Mouse (Mus musculus): Measurements from ENCODE around the gene Heatr6. TPM values are rescaled to one million over a fixed set of nuclear protein-coding genes. Genes with fewer than 3 reads are reported as not detected.

Gene Heatr6
- total and polyA plus RNA-seq, 2 experiments from 2014 or later = 24.6 to 26.2 TPM

DNA sequence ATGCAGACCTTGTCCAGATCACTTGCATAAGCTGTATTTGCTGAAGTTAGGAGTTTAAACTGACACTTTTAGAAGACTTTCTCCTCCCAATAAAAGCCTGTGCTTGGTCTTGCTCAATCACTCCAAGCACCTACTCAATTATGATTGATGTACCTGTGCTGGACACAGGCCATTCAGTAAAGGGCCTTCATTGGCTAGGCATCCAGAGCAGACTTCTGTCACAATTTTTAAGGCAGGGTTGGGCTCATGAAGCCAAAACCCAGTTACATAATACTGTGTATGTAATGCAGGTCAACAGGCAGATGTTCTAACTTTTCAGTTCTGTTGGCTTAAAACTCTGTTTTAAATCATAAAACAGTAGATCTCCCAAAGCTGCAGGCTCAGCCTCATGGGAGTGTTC lies 32.7 kb upstream of the Heatr6 start:
- Histone ChIP-seq H3K27me3 (ENCODE audit: insufficient read depth, low read length) (no peaks in the 10 kb centered on the region), H3K9ac (replicated peaks; ENCODE audit: low read length) (no peak overlapping the region), H3K9me3 (ENCODE audit: low read length) (no peaks in the 10 kb centered on the region), H3K27ac (no peak overlapping the region), H3K4me2 (ENCODE audit: low read depth, low read length) (no peak overlapping the region), H3K4me1 (ENCODE audit: insufficient read depth, low read length) (no peaks in the 10 kb centered on the region), H3K4me3 (ENCODE audit: low read length) (no peak overlapping the region), H3K36me3 (ENCODE audit: insufficient read depth, low read length) (no peaks in the 10 kb centered on the region)
- ATAC-seq (no peak), DNase-seq (ENCODE audit: low spot score) (no peak)
- no peak for TF ChIP-seq CTCF (IDR thresholded peaks at IDR 0.05; ENCODE audit: low read depth)

GRCm38 (mm10) chr11:83728757-83729432 lies 24.6 kb upstream of the Heatr6 start:
- peak; percentile 63 for TF ChIP-seq CTCF (IDR thresholded peaks at IDR 0.05; ENCODE audit: low read depth)
- DNase-seq (ENCODE audit: low spot score) (peak; percentile 31), ATAC-seq (no peak)
- Histone ChIP-seq H3K9ac (replicated peaks; ENCODE audit: low read length) (no peak overlapping the region), H3K36me3 (ENCODE audit: insufficient read depth, low read length) (no peaks in the 10 kb centered on the region), H3K4me3 (ENCODE audit: low read length) (no peak overlapping the region), H3K4me1 (ENCODE audit: insufficient read depth, low read length) (no peaks in the 10 kb centered on the region), H3K9me3 (ENCODE audit: low read length) (peaks cover 2% of the 10 kb centered on the region; the same call in 1 of the 2 replicates), H3K27me3 (ENCODE audit: insufficient read depth, low read length) (no peaks in the 10 kb centered on the region), H3K27ac (no peak overlapping the region), H3K4me2 (ENCODE audit: low read depth, low read length) (no peak overlapping the region)
- WGBS = 71% methylated on average over 3 of the region's 3 CpGs

GRCm38 (mm10) chr11:83731116-83731515 lies 22.4 kb upstream of the Heatr6 start:
- Histone ChIP-seq H3K27ac (no peak overlapping the region), H3K4me3 (ENCODE audit: low read length) (no peak overlapping the region), H3K4me2 (ENCODE audit: low read depth, low read length) (no peak overlapping the region), H3K27me3 (ENCODE audit: insufficient read depth, low read length) (no peaks in the 10 kb centered on the region), H3K9me3 (ENCODE audit: low read length) (peaks cover 3% of the 10 kb centered on the region; the same call in 1 of the 2 replicates), H3K36me3 (ENCODE audit: insufficient read depth, low read length) (no peaks in the 10 kb centered on the region), H3K9ac (replicated peaks; ENCODE audit: low read length) (no peak overlapping the region), H3K4me1 (ENCODE audit: insufficient read depth, low read length) (no peaks in the 10 kb centered on the region)
- DNase-seq (ENCODE audit: low spot score) (no peak), ATAC-seq (no peak)
- no peak for TF ChIP-seq CTCF (IDR thresholded peaks at IDR 0.05; ENCODE audit: low read depth)
- WGBS = 96% methylated on average over 1 of the region's 1 CpGs

DNA sequence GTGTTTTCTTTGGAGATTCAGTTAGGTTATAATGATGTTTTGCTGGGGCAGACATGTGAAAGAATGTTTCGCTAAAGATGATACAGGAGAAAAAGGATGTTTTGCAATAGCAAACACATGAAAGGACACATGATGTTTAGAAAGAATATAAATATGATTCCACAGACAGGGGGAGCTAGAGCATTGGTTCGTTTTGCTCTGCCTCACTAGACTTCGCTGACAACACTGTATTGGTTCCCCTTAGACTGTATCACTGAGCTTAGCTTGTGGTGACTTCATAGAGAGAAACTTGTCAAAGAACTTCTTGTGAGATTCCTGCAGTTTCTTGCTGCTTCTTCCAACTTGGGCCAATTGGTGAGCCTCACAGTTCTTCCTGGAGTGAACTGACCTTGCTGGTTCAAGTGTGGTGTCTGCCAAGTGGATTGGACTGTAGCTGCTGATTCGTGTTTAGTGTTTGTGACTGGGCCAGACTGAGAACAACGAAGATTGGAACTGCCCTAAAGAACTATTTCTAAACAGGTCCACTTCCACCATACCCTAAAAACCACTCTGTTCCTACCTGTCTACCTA lies 20.3 kb upstream of the Heatr6 start:
- DNase-seq (ENCODE audit: low spot score) (no peak), ATAC-seq (no peak)
- H3K4me1 ChIP-seq (ENCODE audit: insufficient read depth, low read length) = no peaks in the 10 kb centered on the region
- no peak overlapping the region for H3K4me3 ChIP-seq (ENCODE audit: low read length)
- no peaks in the 10 kb centered on the region for H3K36me3 ChIP-seq (ENCODE audit: insufficient read depth, low read length)
- no peak overlapping the region for H3K4me2 ChIP-seq (ENCODE audit: low read depth, low read length)
- H3K9me3 ChIP-seq (ENCODE audit: low read length) = peaks cover 3% of the 10 kb centered on the region; the same call in 1 of the 2 replicates
- 81% methylated on average over 5 of the region's 5 CpGs for WGBS
- H3K9ac ChIP-seq (replicated peaks; ENCODE audit: low read length) = no peak overlapping the region
- TF ChIP-seq CTCF (IDR thresholded peaks at IDR 0.05; ENCODE audit: low read depth) = no peak
- no peaks in the 10 kb centered on the region for H3K27me3 ChIP-seq (ENCODE audit: insufficient read depth, low read length)
- no peak overlapping the region for H3K27ac ChIP-seq

- H3K27me3 ChIP-seq (ENCODE audit: insufficient read depth, low read length) = no peaks in the 10 kb centered on the region
- no peak for TF ChIP-seq CTCF (IDR thresholded peaks at IDR 0.05; ENCODE audit: low read depth)
- H3K9me3 ChIP-seq (ENCODE audit: low read length) = peaks cover 3% of the 10 kb centered on the region; the same call in 1 of the 2 replicates
- no peak for ATAC-seq
- DNase-seq (ENCODE audit: low spot score) = no peak
- H3K4me3 ChIP-seq (ENCODE audit: low read length) = no peak overlapping the region
- no peak overlapping the region for H3K4me2 ChIP-seq (ENCODE audit: low read depth, low read length)
- H3K4me1 ChIP-seq (ENCODE audit: insufficient read depth, low read length) = no peaks in the 10 kb centered on the region
- H3K9ac ChIP-seq (replicated peaks; ENCODE audit: low read length) = no peak overlapping the region
- H3K36me3 ChIP-seq (ENCODE audit: insufficient read depth, low read length) = no peaks in the 10 kb centered on the region
- WGBS = 88% methylated on average over 1 of the region's 1 CpGs
- no peak overlapping the region for H3K27ac ChIP-seq
Measured at GRCm38 (mm10) chr11:83734215-83734614, 19.3 kb upstream of the Heatr6 start.

DNA sequence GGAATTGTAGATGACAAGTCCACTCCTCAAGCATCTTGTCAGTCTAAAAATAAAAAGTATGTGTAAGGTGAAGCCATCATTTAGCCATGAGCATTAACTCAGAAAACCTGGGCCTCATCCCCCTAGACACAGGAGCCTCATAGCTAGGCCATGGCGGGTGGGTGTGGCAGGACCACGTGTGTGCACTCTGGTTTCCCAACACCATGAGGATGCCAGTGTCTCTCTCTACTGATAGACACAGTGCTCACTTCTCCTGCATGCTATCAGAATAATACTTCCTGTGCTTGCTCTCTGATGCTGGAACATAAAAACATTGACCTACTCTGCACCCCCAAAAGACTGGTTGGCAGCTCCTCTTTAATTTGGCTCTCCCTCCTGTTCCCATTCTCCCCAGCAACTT lies 17.6 kb upstream of the Heatr6 start:
- DNase-seq (ENCODE audit: low spot score) = no peak

DNA sequence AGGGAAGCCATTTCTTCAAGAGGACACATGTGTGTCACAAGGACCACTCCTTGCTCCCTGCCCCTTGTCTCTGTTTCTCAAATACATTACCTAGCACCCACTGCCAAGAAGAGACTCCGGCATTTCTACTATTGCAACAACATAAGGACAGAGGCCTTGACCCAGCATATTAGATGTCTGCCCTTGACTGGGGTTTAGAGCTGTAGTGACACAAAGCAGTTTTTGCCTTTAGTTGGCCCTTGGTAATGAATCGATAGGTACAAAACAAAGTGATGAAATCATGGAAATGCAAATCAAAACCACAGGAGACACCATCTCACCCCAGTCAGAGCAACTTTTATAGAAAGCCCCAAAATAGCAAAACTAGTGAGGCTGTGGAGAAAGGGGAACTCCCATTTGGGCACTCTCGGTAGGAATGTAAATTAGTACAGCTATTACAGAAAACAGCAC lies 16.4 kb upstream of the Heatr6 start:
- Histone ChIP-seq H3K4me1 (ENCODE audit: insufficient read depth, low read length) (no peaks in the 10 kb centered on the region), H3K9me3 (ENCODE audit: low read length) (peaks cover 3% of the 10 kb centered on the region; the same call in 1 of the 2 replicates), H3K9ac (replicated peaks; ENCODE audit: low read length) (no peak overlapping the region), H3K4me3 (ENCODE audit: low read length) (no peak overlapping the region), H3K36me3 (ENCODE audit: insufficient read depth, low read length) (no peaks in the 10 kb centered on the region), H3K27me3 (ENCODE audit: insufficient read depth, low read length) (no peaks in the 10 kb centered on the region), H3K27ac (no peak overlapping the region), H3K4me2 (ENCODE audit: low read depth, low read length) (no peak overlapping the region)
- no peak for TF ChIP-seq CTCF (IDR thresholded peaks at IDR 0.05; ENCODE audit: low read depth)
- ATAC-seq (no peak), DNase-seq (ENCODE audit: low spot score) (no peak)
- WGBS = 77% methylated on average over 3 of the region's 3 CpGs

More for the DNA sequence above, 17.6 kb upstream of the Heatr6 start:
- Histone ChIP-seq H3K9me3 (ENCODE audit: low read length) (peaks cover 3% of the 10 kb centered on the region; the same call in 1 of the 2 replicates), H3K4me1 (ENCODE audit: insufficient read depth, low read length) (no peaks in the 10 kb centered on the region), H3K36me3 (ENCODE audit: insufficient read depth, low read length) (no peaks in the 10 kb centered on the region), H3K4me3 (ENCODE audit: low read length) (no peak overlapping the region), H3K4me2 (ENCODE audit: low read depth, low read length) (no peak overlapping the region), H3K9ac (replicated peaks; ENCODE audit: low read length) (no peak overlapping the region), H3K27ac (no peak overlapping the region), H3K27me3 (ENCODE audit: insufficient read depth, low read length) (no peaks in the 10 kb centered on the region)
- no peak for ATAC-seq
- TF ChIP-seq CTCF (IDR thresholded peaks at IDR 0.05; ENCODE audit: low read depth) = no peak
- WGBS = 81% methylated on average over 2 of the region's 2 CpGs

Data from hindbrain, postnatal 0 days (tissue).